Mouse (Mus musculus) cerebral cortex, adult 2 months (tissue): Measurements from ENCODE around the gene Angptl4.

Source experiments
- WGBS: fragments of 180-500 bp; shearing (Covaris S2); methylation state at CpG from one replicate; pipeline ENCODE4 v1.1.7; 2018; 5-methylcytosine and 5-hydroxymethylcytosine counted together

The Angptl4 gene

DNA sequence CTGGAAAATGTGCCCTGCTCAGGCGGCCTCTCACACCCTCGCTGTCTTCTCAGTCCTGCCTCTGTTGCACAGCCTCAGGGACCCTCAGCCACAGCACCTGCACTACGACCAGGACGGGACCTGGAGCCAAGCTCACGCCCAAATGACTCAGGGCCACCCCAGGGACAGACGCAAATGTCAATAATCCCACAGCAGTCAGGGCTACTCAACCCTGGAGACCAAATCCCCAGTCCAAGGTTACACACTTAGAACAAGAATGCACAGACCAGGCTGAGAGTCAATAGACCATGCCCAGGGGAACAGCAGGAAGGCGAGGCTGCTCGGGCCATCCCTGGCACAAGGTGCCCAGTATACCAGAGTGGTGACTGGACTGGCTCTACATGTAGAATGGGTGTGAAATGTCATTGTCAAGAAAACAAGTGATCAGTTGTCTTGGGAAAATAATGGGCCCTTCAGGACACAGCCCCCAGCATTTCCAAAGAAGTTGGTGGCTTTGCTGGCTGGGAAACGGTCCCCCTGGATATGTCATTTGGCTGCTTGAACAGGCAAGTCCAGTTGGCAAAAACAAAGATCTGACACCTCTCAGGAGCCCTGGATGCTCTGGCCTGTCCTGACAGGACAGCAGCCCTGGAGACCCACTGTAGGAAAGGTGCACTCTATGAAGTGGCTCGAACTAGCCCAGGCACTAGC is 26.1 kb downstream of the Angptl4 start:
- 67% methylated on average over 10 of the region's 10 CpGs for WGBS

DNA sequence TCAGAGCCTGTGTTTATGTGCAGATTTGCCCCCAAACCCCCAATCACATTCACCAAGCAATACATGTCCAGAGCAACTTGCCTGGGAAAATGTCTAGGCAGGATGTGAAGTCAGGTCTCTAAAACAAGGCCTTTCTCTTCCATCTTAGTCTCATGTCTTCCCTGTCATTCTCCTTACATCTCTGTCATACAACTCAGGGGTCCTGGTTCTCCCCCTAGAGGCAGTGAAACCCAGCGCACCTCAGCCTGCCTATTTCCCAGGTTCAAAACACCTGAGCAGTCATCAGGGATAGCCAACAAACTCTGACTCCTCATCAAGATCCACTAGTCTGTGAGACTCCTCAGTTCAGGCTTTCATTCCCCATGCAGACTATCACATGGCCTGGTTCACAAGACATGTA is 27.0 kb downstream of the Angptl4 start:
- 76% methylated on average over 1 of the region's 1 CpGs for WGBS

DNA sequence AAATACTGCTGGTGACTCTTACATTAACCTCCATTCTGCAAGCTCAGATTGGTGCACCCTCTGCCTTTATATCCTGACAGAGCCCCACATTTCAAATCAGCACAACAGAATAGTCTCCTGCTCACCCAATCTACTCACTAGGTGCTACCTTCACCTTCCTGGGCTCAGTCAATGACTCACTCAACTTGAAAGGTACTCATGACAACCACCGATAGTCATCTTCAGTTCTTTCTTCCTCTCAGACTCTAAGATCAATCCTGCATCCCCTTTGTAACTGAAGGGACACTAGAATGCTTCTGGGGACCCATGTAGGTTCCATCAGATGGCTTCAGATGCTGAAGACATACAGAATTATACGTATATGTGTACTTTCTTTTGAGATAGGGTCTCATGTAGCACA is 29.3 kb downstream of the Angptl4 start:
- 85% methylated on average over 2 of the region's 2 CpGs for WGBS

DNA sequence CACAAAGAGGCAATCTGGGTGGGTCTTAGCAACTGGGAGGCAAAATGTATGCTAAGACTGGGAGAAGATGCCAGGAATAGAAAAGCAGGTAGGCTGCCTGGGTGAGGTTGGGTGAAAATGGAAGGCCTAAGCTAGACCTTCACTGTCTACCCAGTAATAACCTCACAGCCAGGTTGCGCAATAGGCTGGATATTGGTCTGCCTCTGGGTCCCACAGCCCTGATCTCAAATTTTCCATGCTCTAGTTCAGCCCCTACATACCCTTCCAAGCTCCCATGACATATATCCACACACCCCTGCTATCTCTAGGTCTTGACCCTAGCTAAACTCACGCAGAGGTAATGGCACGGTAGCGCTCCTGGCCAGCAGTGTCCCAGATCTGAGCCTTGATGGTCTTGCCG is 32.2 kb downstream of the Angptl4 start:
- 98% methylated on average over 5 of the region's 5 CpGs for WGBS

- WGBS: 46% methylated on average over 2 of the region's 2 CpGs
Observed at GRCm38 (mm10) chr17:33746011-33746410, 35.6 kb downstream of the Angptl4 start.

DNA sequence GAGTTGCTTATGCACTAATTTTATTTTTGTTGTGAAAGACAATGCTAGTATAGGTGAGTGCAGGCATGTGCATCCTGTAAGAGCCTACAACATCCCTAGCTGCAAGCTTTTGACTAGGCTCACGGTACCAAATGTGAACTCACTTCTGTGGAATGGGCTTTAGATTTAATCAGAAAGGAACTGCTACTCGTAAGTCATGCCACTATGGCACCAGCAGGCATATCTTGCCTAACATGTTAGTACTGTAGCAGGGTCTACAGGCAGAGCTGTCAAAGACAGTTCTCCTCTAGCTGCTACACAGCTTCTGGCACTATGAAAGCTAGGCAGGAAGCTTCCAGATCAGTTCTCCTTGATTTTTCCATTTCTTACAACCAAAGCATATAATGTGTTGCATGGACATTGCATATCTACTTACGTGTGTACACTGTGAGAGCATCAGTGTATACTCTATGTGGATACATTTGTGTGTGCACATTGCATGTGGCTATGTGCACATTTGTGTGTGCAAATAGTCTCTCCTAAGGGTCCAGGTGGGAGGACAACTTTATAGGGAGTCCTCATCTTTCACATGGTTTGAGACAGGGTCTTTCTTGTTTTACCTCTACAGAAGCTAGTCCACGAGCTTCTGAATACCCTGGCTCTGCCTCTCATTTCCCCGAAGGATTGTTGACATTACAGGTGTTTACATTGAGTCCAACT is 36.8 kb downstream of the Angptl4 start:
- WGBS: 85% methylated on average over 5 of the region's 5 CpGs

GRCm38 (mm10) chr17:33742420-33742819 is 39.2 kb downstream of the Angptl4 start:
- 93% methylated on average over 1 of the region's 1 CpGs for WGBS

- WGBS: 80% methylated on average over 10 of the region's 10 CpGs
Observed at GRCm38 (mm10) chr17:33733526-33733925, 48.1 kb downstream of the Angptl4 start.

- WGBS: 70% methylated on average over 9 of the region's 9 CpGs
Observed at GRCm38 (mm10) chr17:33732556-33733083, 49.0 kb downstream of the Angptl4 start.

- WGBS: 37% methylated on average over 2 of the region's 2 CpGs
Observed at GRCm38 (mm10) chr17:33729215-33729614, 52.4 kb downstream of the Angptl4 start.

GRCm38 (mm10) chr17:33728396-33728795 is 53.2 kb downstream of the Angptl4 start:
- WGBS: 83% methylated on average over 2 of the region's 2 CpGs
